Mouse (Mus musculus): Measurements from ENCODE around the gene Sash1.

Sash1 gene

DNA sequence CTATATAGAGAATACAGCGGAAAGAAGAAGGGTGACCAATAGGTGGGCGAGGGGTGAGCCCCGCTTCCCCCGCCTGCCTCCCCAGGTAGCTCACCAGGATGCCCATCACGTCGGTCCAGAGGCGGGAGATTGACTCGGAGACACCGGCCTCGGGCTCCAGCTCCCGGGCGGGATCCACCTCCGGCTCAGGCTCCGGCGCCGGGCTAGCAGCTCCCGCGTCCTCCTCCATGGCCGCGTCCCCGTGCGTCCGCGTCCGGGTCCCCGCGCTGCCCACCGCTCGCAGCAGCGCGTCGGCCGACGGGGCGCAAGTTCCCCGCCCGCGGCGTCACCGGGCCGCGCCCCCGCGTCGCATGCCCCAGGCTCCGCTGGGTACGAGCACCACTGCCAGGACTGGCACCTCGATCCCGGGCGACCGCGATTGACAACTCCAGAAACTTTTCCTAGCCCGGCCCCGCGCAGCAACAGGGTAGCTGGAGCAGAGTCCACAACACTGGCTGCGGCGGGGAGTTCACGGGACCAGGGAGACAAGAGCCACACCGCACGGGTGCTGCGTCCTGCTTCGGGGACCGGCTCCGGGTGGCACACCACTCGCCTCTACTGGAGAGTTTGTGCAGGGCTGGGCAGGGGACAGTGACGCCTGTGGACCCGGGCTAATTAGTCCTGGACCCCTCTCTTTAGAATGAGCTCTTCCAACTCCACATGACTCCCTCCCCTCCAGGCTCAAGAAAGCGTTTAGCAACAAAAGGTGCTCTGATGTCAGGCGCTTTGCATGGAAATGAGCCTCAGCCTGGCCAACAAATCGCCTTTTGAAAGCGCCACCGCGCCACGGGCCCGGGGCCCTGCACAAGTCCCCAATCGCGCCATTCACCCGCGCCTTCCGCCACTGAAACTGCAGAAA, at the start of gene Sash1:
Gene Sash1, minus strand, starts transcription at position 441 of the 898 bp plus-strand sequence.
- peak; percentile 93 for DNase-seq

DNA sequence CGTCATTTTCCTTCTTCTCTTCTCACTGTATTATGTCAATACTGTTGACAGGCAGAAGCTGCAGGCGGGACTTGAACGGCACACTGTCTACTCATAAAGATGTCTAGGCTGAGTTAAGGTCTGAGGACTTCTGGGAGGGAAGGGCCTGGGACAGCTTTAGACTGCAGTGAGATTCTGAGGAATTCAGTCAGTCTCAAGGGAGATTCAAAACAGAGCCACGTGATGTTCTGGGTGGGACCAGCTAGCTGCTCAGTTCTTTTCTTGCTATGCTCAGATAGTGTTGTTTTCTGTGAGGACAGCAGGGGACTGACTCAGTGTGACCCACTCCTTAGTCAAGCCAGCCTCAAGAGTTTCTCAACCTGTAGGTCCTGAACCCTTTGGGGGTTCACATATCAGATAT, 49.7 kb upstream of the Sash1 start:
- DNase-seq, result peak; percentile 48

- peak; percentile 71 for DNase-seq
Measured at GRCm38 (mm10) chr10:8933451-8934372, 47.8 kb upstream of the Sash1 start.

DNA sequence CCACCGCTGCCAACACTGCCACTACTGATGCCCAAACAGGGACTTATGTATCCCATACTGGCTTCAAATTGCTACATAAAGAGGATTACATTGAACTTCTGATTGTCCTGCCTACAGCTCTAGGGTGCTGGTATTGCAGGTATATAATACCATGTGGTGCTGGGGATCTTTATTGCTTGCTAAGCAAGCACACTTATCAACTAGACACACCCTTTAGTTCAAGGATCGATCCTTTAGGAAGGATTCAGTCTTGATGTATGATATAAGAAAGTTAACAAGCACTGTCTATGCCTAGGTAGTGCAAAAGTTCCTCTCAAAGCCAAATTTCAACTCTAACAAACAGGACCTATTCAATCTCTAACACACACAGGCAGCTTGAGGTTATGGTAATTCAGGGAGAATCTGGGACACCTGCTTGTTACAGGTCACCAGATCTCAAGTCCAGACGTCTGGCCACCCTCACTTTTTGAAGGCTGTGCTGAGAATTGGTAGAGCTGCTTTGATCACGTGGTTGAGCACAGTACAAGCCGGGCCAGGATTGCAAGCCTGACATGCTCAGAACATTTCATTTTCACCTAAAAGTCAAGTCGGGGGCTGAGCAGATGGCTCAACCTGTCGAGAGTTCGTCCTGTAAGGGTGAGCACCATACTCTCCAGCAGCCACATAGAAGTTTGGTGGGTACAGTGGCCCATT, 45.8 kb upstream of the Sash1 start:
- DNase-seq, result peak; percentile 68

- no peak for DNase-seq
Measured at GRCm38 (mm10) chr10:8930672-8931071, 44.8 kb upstream of the Sash1 start.

- no peak for DNase-seq
Measured at GRCm38 (mm10) chr10:8928775-8929647, 43.1 kb upstream of the Sash1 start.

- no peak for DNase-seq
Measured at GRCm38 (mm10) chr10:8928261-8928660, 42.4 kb upstream of the Sash1 start.

DNA sequence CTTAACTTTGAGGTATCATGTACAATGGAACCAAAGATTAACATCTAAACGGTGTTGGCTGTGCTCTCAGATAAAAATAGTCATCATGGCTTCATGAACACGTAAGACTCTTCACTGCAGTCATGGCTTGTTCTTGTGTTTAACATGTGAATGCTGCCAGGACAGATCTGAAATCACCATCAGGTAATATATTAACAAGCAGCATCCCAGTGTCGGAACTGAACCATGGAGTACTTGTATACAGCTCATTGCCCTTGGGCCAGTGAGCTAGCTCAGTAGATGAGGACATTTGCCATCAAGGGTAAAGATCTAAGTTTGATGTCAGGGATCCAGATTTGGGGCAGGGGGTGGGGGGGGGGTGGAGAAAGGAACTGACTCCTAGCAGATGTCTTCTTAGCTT, 41.0 kb upstream of the Sash1 start:
- peak; percentile 53 for DNase-seq

DNA sequence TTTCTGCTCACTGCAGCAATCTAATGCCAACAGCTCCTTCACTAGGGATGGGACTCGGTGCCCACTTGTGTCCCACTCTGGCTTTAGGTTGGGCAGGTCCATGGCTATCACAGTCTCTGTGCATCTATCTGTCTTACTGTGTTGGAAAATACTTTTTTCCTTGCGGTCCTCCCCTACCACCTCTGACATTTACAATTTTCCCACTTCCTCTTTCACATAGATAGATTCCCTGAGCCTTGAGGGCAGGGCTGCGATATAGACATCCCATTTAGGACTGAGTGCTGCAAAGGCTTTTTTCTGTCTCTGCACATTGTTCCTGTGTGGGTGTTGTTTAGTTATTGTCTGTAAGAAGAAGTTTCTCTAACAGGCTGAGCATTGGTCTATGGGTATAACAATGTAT, 40.4 kb upstream of the Sash1 start:
- DNase-seq, result no peak

DNA sequence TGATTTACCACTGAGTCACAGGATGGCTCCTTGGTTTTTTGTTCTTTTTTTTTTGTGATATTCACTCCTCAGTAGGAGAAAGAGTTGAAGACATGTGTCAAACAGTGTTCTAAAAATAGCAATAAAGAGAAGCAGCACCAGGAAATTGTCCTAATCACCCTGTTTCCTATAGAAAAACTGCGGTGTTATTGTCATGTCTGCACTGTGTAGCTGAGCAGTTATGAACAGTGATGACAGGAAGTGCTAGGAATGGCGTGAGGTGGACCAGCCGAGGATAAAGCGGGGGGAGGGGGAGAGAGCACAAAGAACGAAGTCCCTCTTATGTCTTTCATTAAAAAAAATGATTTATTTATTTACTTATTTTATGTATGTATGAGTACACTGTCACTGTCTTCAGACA, 39.4 kb upstream of the Sash1 start:
- DNase-seq, result no peak

- DNase-seq, result no peak
Measured at GRCm38 (mm10) chr10:8921098-8921693, 35.3 kb upstream of the Sash1 start.

GRCm38 (mm10) chr10:8917798-8918197, 31.9 kb upstream of the Sash1 start:
- DNase-seq, result no peak

GRCm38 (mm10) chr10:8917350-8917749, 31.5 kb upstream of the Sash1 start:
- DNase-seq, result no peak

- DNase-seq, result no peak
Measured at GRCm38 (mm10) chr10:8915755-8916154, 29.9 kb upstream of the Sash1 start.

DNA sequence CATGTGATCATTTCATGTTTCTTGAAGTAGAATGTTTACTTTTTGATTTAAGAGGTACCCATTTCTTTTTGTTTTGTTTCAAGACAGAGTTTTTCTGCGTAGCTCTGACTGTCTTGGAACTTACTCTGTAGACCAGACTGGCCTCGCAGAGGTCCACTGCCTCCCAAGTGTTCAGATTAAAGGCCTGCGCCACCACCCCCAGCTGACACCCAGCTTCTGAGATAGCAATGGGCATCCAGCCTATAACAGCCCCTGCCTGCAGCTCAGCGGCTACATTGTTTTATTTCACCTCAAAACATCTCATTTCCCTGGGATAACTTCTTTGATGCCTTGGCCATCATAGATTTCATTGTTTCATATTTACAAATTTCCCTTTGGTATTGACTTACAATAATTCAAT, 28.0 kb upstream of the Sash1 start:
- DNase-seq, result no peak

GRCm38 (mm10) chr10:8912706-8913275, 26.9 kb upstream of the Sash1 start:
- peak; percentile 38 for DNase-seq

DNA sequence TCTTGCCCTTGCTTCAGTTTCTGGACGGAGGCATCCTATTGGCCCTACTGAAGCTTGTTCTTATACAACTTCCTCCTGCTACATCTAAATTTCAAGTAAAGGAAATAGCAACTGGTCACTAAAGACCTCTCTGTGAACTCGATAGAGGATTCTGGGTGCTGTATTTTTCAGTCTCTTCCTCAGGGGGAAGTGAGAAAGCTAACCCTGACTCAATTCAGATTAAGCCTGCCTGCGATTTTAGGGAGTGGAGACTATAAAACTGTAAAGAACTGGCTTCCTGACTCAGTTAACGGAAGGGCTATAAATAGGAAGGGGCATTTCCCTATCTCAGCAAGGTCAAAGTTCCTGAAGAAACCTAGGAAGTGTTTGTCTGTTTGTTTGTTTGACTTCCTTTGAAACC, 26.3 kb upstream of the Sash1 start:
- DNase-seq, result no peak

DNA sequence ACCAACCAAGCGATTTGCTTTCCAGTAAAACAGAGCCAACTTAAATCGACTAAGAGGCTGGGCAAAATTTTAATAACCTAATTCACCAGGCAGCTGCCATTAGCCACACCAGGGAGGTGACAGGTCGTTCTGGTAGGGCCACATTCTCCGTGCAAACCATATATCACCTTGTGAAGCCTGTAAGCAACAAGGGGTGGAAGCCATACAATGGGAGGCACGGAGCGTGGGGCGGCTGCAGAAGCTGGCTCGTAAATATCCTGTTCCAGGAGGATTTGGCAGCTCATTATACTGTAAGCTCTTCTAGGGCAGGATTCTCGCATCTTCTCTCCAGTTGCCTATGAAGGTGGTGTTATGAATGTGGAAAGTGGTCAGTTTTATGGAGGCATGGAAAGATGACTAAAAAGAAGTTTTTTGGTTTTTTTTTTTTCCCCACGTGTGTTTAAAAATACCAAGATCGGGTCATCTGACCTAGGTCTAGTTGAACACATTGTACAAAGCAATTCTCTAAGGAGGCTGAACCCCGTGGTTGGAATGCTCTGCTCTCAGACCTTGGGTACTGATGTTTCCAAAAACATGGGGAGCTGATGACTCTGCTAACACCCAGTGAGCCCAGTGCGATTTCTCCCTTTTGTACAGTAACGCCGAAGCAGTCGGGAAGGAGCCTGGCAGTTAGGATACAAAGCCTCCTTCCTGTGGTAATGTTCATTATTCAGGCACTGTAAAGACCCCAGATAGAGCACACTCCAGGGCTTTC, 24.5 kb upstream of the Sash1 start:
- no peak for DNase-seq

DNA sequence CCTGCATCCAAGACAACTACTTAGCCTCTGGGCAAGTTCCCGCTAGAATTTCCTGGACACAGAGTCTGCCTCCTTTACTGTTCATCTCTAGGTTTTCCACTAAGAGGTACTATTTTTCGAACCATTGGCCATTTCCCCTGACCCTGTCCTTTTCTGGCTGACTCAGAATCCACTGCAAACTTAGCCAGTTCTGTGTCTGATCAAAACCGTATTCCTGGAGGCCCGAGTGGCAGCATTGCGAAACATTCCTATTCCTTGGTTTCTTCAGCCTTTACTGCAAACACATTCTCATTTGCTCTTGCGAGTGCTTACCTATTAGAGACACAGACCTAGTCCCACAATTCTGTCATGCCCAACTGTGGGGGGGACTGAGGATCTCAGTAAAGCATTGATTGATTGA, 17.2 kb upstream of the Sash1 start:
- DNase-seq, result no peak

GRCm38 (mm10) chr10:8902412-8902811, 16.5 kb upstream of the Sash1 start:
- no peak for DNase-seq

Measured in kidney, adult 9 months (tissue).